10 mouse cellular contexts compared by ENCODE assay signal in the genomic region with DNA sequence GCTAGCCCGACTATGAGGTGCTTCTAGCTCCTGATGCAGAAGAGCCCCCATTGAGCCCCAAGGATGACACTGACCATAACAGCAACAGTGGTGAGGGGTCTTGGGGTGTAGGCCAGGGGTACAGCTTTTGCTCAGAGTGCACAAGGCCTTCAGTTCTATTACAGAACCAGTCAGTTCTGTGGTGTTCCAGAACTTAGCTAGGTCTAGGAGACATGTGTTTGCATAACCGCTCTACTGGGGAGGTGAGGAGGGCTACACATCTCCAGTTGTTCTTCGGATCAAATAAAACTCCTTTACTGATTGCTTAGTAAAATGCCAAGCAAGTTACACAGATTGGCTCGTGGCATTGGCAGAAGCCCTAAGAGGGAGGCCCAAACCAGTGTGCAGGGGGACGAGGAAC. TPM values are rescaled to one million over a fixed set of nuclear protein-coding genes. Genes with fewer than 3 reads are reported as not detected.
DNase-seq lines count a peak whose midpoint lies in the region; ATAC-seq and TF ChIP-seq lines count a peak whose summit lies in the region.
"Had no signal": no experiment of that assay in that cellular context is flagged by ENCODE, and none has a peak within 500 bp of the region (broad histone marks: within the 10 kb centered on the region; RNA-seq: fewer than 3 reads in every experiment).

4930451I11Rik (minus strand) TSS at position 101 of the 400 bp plus-strand sequence.

- in situ Hi-C loops in CH12.LX (cut with MboI; ENCODE audit: low pct_ligation_motif_present, low pct_unique_long_range_greater_than_20kb, low sequenced_read_pairs) = no loop called here

- H3K9ac ChIP-seq in CH12.LX (ENCODE audit: insufficient read depth, low read depth) = peak within 1 kb of the TSS; percentile 31; the same call in 1 of the 2 replicates
- peak within 1 kb of the TSS; percentile 44; the same call in 1 of the 2 replicates for H3K9ac ChIP-seq in forebrain, embryonic 12.5 days
- no peak within 1 kb of the TSS for H3K9ac ChIP-seq in liver, embryonic 13.5 days

- peak within 1 kb of the TSS; percentile 56 for H3K4me3 ChIP-seq in heart, embryonic 10.5 days
- peak within 1 kb of the TSS; percentile 47 to 66 (median 57) for H3K4me3 ChIP-seq in CH12.LX (replicated peaks in 1 of 3; ENCODE audit: low read depth in 2 of 3, low read length in 2 of 3, poor library complexity in 1 of 3)
- H3K4me3 ChIP-seq in forebrain, embryonic 12.5 days (replicated peaks) = peak within 1 kb of the TSS; percentile 35
- peak within 1 kb of the TSS; percentile 37 for H3K4me3 ChIP-seq in liver, embryonic 13.5 days (replicated peaks)

- no peak for TF ChIP-seq EP300 in CH12.LX (IDR thresholded peaks at IDR 0.05; ENCODE audit: low read length)

- DNase-seq in heart, embryonic 10.5 days (ENCODE audit: low spot score) = no peak
- no peak for DNase-seq in heart, adult 9 months (ENCODE audit: low spot score in 2 of 2)
- no peak for DNase-seq in CH12.LX (ENCODE audit: extremely low read depth)
- no peak for DNase-seq in liver, embryonic 13.5 days
- DNase-seq in adrenal gland, postnatal 4 days (ENCODE audit: low spot score in 2 of 2) = no peak
- no peak for DNase-seq in embryo, embryonic 11 days
- no peak for DNase-seq in layer of hippocampus, postnatal 36 days

- dilution Hi-C loops in CH12.LX (cut with MboI; ENCODE audit: extremely low pct_ligation_motif_present, extremely low pct_unique_long_range_greater_than_20kb, low sequenced_read_pairs) = no loop called here

- TF ChIP-seq RAD21 in CH12.LX (IDR thresholded peaks at IDR 0.05; ENCODE audit: low read depth, low read length) = no peak

- no peak for ATAC-seq in forebrain, embryonic 12.5 days (ENCODE audit: low FRiP score)
- ATAC-seq in liver, embryonic 13.5 days (ENCODE audit: low read depth) = peak; percentile 14; the same call in 1 of the 2 replicates

- H3K27ac ChIP-seq in heart, embryonic 10.5 days = peak within 1 kb of the TSS; percentile 67
- H3K27ac ChIP-seq in CH12.LX (ENCODE audit: insufficient read depth, low read depth) = no peak within 1 kb of the TSS
- peak within 1 kb of the TSS; percentile 50; the same call in 1 of the 2 replicates for H3K27ac ChIP-seq in forebrain, embryonic 12.5 days
- no peak within 1 kb of the TSS for H3K27ac ChIP-seq in liver, embryonic 13.5 days

- no peaks in the 10 kb centered on the region for H3K79me2 ChIP-seq in CH12.LX (replicated peaks; ENCODE audit: control insufficient read depth, extremely low read depth, insufficient read depth, poor library complexity, severe bottlenecking)

- peaks cover 52% of the 10 kb centered on the region for H3K27me3 ChIP-seq in heart, embryonic 10.5 days (ENCODE audit: insufficient read depth, poor library complexity, severe bottlenecking)
- H3K27me3 ChIP-seq in CH12.LX (replicated peaks) = peaks cover 46% of the 10 kb centered on the region
- peaks cover 10% of the 10 kb centered on the region for H3K27me3 ChIP-seq in forebrain, embryonic 12.5 days
- peaks cover 38% of the 10 kb centered on the region for H3K27me3 ChIP-seq in liver, embryonic 13.5 days

- no peaks in the 10 kb centered on the region for H3K36me3 ChIP-seq in heart, embryonic 10.5 days
- no peaks in the 10 kb centered on the region for H3K36me3 ChIP-seq in CH12.LX (replicated peaks in 1 of 2; ENCODE audit: control insufficient read depth in 1 of 2, insufficient read depth in 1 of 2, low read length in 1 of 2)
- no peaks in the 10 kb centered on the region for H3K36me3 ChIP-seq in forebrain, embryonic 12.5 days (replicated peaks)
- no peaks in the 10 kb centered on the region for H3K36me3 ChIP-seq in liver, embryonic 13.5 days

- WGBS in heart, embryonic 10.5 days = 53% methylated on average over 5 of the region's 5 CpGs
- 53% methylated on average over 5 of the region's 5 CpGs for WGBS in forebrain, embryonic 12.5 days
- WGBS in liver, embryonic 13.5 days (ENCODE audit: insufficient replicate concordance) = 53% methylated on average over 5 of the region's 5 CpGs

- H3K4me1 ChIP-seq in heart, embryonic 10.5 days = 0 out of 2 replicates have a peak, but pooled peaks cover 3% of the 10 kb centered on the region
- H3K4me1 ChIP-seq in CH12.LX (ENCODE audit: control insufficient read depth in 1 of 2, insufficient read depth in 2 of 2) = peaks cover 6 to 7% of the 10 kb centered on the region in 2 experiments; a peak in 3 of 4 replicates
- H3K4me1 ChIP-seq in forebrain, embryonic 12.5 days = peaks cover 19% of the 10 kb centered on the region
- H3K4me1 ChIP-seq in liver, embryonic 13.5 days (replicated peaks) = peaks cover 4% of the 10 kb centered on the region; the same call in 1 of the 2 replicates

- H3K9me3 ChIP-seq in heart, embryonic 10.5 days = no peaks in the 10 kb centered on the region
- peaks cover 8% of the 10 kb centered on the region for H3K9me3 ChIP-seq in CH12.LX (replicated peaks; ENCODE audit: low read length)
- H3K9me3 ChIP-seq in forebrain, embryonic 12.5 days = no peaks in the 10 kb centered on the region
- H3K9me3 ChIP-seq in liver, embryonic 13.5 days (replicated peaks) = no peaks in the 10 kb centered on the region

- H3K4me2 ChIP-seq in CH12.LX (ENCODE audit: insufficient read depth, low read depth, poor library complexity, severe bottlenecking) = peak within 1 kb of the TSS; percentile 53
- H3K4me2 ChIP-seq in forebrain, embryonic 12.5 days = peak within 1 kb of the TSS; percentile 54
- peak within 1 kb of the TSS; percentile 55 for H3K4me2 ChIP-seq in liver, embryonic 13.5 days

- no peak for TF ChIP-seq CTCF in CH12.LX (conservative IDR thresholded peaks at IDR 0.05 in 1 of 2, IDR thresholded peaks at IDR 0.05 in 1 of 2; ENCODE audit: low read depth in 2 of 2, low read length in 2 of 2)

- TF ChIP-seq POLR2A in CH12.LX (IDR thresholded peaks at IDR 0.05; ENCODE audit: low read depth, low read length) = no peak

TF ChIP-seq in CH12.LX, 34 proteins besides CTCF, POLR2A, EP300 and RAD21:
- no peak for TF ChIP-seq MYC (IDR thresholded peaks at IDR 0.05; ENCODE audit: low read depth, low read length)
- no peak for TF ChIP-seq JUND (conservative IDR thresholded peaks at IDR 0.05; ENCODE audit: low read depth, low read length)
- TF ChIP-seq UBTF (IDR thresholded peaks at IDR 0.05; ENCODE audit: low read depth, low read length) = no peak
- no peak for TF ChIP-seq ZMIZ1 (IDR thresholded peaks at IDR 0.05; ENCODE audit: low read depth, low read length)
- TF ChIP-seq GABPA (IDR thresholded peaks at IDR 0.05; ENCODE audit: insufficient replicate concordance, low read depth, low read length) = no peak
- TF ChIP-seq RCOR1 (conservative IDR thresholded peaks at IDR 0.05; ENCODE audit: low read depth, low read length) = no peak
- no peak for TF ChIP-seq ZKSCAN1 (IDR thresholded peaks at IDR 0.05; ENCODE audit: borderline replicate concordance, low read depth, low read length)
- TF ChIP-seq KAT2A (IDR thresholded peaks at IDR 0.05; ENCODE audit: insufficient replicate concordance, low read length) = no peak
- no peak for TF ChIP-seq MAX (IDR thresholded peaks at IDR 0.05; ENCODE audit: low read length)
- no peak for TF ChIP-seq SIN3A (IDR thresholded peaks at IDR 0.05; ENCODE audit: low read length)
- TF ChIP-seq ETS1 (conservative IDR thresholded peaks at IDR 0.05; ENCODE audit: low read depth, low read length) = no peak
- TF ChIP-seq TBP (conservative IDR thresholded peaks at IDR 0.05; ENCODE audit: low read depth, low read length) = no peak
- TF ChIP-seq HCFC1 (IDR thresholded peaks at IDR 0.05; ENCODE audit: low read depth, low read length) = no peak

RNA-seq across cellular contexts. Expression of gene 4930451I11Rik, which starts in this region (rescaled TPM):
- not detected in 2 replicates for polyA plus RNA-seq in heart, embryonic 10.5 days (2016; fragmentation: Nextera tagmentation; extraction: Ambion mirVana)
- total RNA-seq in CH12.LX (2012; rRNA removed) (not detected in 2 replicates), CH12.LX (2014; rRNA removed) (not detected in 2 replicates)
- not detected in 2 replicates for polyA plus RNA-seq in CH12.LX (2012; ENCODE audit: insufficient read length, low read depth)
- polyA plus RNA-seq in forebrain, embryonic 12.5 days (2016; fragmentation: Nextera tagmentation; extraction: Ambion mirVana) = not detected in 2 replicates
- not detected in 2 replicates for polyA plus RNA-seq in liver, embryonic 13.5 days (2015; fragmentation: Nextera tagmentation; extraction: Ambion mirVana)
- total RNA-seq in adrenal gland, postnatal 4 days (2021) = not detected
- not detected for total RNA-seq in layer of hippocampus, postnatal 36 days (2021)
- total RNA-seq: left cerebral cortex, postnatal 10 days had no signal
- polyA plus RNA-seq: C2C12 had no signal

Comparison
In these comparisons a context has a peak if more than half of its experiments do, and no peak if none do; other contexts are left out.
1. Peak in ATAC-seq, H3K4me3 ChIP-seq and H3K4me2 ChIP-seq in liver, embryonic 13.5 days; RNA of the gene not detected or under 1 TPM.
2. H3K27ac ChIP-seq: peak in heart, embryonic 10.5 days (single experiment) and forebrain, embryonic 12.5 days (single experiment); none in CH12.LX (single experiment) and liver, embryonic 13.5 days (single experiment).
3. Peak in every context shown above with its lines, with median percentiles within 50 percentile points of each other: H3K4me3 ChIP-seq and H3K4me2 ChIP-seq.